Mouse (Mus musculus): Measurements from ENCODE around the gene Map3k7cl. TPM values are rescaled to one million over a fixed set of nuclear protein-coding genes. Genes with fewer than 3 reads are reported as not detected.

Map3k7cl gene
- polyA plus RNA-seq (2015; fragmentation: Nextera tagmentation; extraction: Ambion mirVana), result 0.10 and 0.14 TPM in 2 replicates

- H3K9ac ChIP-seq, result no peak within 1 kb of the TSS
- no peak within 1 kb of the TSS for H3K4me2 ChIP-seq
- no peaks in the 10 kb centered on the region for H3K4me1 ChIP-seq
- no peak within 1 kb of the TSS for H3K4me3 ChIP-seq
- H3K27ac ChIP-seq, result no peak within 1 kb of the TSS
- H3K27me3 ChIP-seq (replicated peaks), result no peaks in the 10 kb centered on the region
- no peak for ATAC-seq (replicated peaks)
- no peaks in the 10 kb centered on the region for H3K36me3 ChIP-seq (replicated peaks)
- no peaks in the 10 kb centered on the region for H3K9me3 ChIP-seq
- 83% methylated on average over 24 of the region's 24 CpGs for WGBS
These were observed at the start of gene Map3k7cl for GRCm38 (mm10) chr16:87552907-87553691. Gene Map3k7cl (plus strand): TSS chr16:87553330.

GRCm38 (mm10) chr16:87511706-87512105 lies 41.4 kb upstream of the Map3k7cl start:
- no peaks in the 10 kb centered on the region for H3K4me1 ChIP-seq
- ATAC-seq (replicated peaks), result no peak
- WGBS, result 58% methylated on average over 5 of the region's 5 CpGs

DNA sequence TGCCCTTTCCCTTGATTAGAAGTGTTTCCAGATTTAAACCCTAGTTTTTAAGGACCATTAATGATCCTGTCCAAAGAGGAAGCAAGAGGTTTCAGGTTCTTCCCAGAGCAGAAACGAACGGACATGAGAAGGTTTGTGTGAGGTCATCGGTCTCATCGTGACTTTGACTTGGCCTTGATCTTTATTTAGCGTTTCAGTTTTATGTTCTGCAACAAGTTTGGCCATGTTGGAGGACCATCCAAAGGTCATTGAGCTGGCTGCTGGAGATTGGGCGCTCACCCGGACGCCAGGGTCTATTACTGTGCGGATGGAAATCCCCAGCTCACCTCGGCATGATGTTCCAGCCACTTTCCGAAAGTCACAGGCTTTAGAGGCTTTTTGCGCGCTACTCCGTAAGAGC lies 40.8 kb upstream of the Map3k7cl start:
- no peaks in the 10 kb centered on the region for H3K36me3 ChIP-seq (replicated peaks)
- no peak overlapping the region for H3K4me3 ChIP-seq
- H3K4me1 ChIP-seq, result no peaks in the 10 kb centered on the region
- H3K27me3 ChIP-seq (replicated peaks), result no peaks in the 10 kb centered on the region
- H3K9ac ChIP-seq, result no peak overlapping the region
- H3K27ac ChIP-seq, result no peak overlapping the region
- ATAC-seq (replicated peaks), result no peak
- no peak overlapping the region for H3K4me2 ChIP-seq
- H3K9me3 ChIP-seq, result no peaks in the 10 kb centered on the region
- 95% methylated on average over 14 of the region's 14 CpGs for WGBS

More at GRCm38 (mm10) chr16:87511706-87512105, 41.4 kb upstream of the Map3k7cl start:
- Histone ChIP-seq H3K4me2 (no peak overlapping the region), H3K4me3 (no peak overlapping the region), H3K9ac (no peak overlapping the region), H3K9me3 (no peaks in the 10 kb centered on the region), H3K27ac (no peak overlapping the region), H3K36me3 (replicated peaks) (no peaks in the 10 kb centered on the region), H3K27me3 (replicated peaks) (no peaks in the 10 kb centered on the region)

GRCm38 (mm10) chr16:87524228-87524627 lies 28.9 kb upstream of the Map3k7cl start:
- Histone ChIP-seq H3K9me3 (no peaks in the 10 kb centered on the region), H3K4me3 (no peak overlapping the region), H3K36me3 (replicated peaks) (no peaks in the 10 kb centered on the region), H3K27me3 (replicated peaks) (no peaks in the 10 kb centered on the region), H3K4me1 (no peaks in the 10 kb centered on the region), H3K27ac (no peak overlapping the region), H3K4me2 (no peak overlapping the region), H3K9ac (no peak overlapping the region)
- 87% methylated on average over 5 of the region's 5 CpGs for WGBS
- ATAC-seq (replicated peaks), result no peak

DNA sequence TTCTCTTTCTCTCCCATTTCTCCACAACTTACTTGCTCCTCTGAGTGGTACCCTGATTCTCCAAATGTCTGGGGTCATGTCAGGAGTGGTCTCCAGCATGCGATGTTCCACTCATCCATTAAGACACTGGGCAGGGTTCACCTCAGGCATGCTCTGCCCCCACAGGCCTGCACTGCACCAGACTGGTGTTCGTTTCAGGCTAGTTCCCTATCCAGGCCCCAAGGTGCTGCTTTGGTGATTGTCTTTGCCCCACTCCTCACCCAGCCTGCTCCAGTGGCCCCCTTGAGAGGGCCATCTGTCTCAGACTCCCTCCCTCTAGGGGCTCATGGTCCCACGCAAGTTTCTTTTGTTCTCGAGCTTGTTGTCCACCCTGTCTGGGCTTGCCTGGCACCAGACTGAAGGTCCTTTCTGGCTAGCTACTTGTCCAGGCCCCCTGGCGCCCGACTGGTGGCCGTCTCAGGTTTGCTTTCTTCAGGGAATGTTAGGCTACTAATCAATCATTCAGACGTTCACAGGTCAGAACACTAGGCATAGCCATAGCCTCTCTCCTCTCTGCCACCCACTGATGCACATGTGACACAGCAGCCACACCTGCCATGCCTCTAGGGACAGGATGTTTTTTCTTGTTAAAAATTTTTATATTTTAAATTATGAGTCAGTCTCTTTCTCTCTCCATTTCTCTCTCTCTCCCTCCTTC lies 25.4 kb upstream of the Map3k7cl start:
- Histone ChIP-seq H3K27ac (no peak overlapping the region), H3K4me2 (no peak overlapping the region), H3K36me3 (replicated peaks) (no peaks in the 10 kb centered on the region), H3K4me3 (no peak overlapping the region), H3K9me3 (no peaks in the 10 kb centered on the region), H3K27me3 (replicated peaks) (no peaks in the 10 kb centered on the region), H3K9ac (no peak overlapping the region), H3K4me1 (no peaks in the 10 kb centered on the region)
- 72% methylated on average over 8 of the region's 8 CpGs for WGBS
- no peak for ATAC-seq (replicated peaks)

DNA sequence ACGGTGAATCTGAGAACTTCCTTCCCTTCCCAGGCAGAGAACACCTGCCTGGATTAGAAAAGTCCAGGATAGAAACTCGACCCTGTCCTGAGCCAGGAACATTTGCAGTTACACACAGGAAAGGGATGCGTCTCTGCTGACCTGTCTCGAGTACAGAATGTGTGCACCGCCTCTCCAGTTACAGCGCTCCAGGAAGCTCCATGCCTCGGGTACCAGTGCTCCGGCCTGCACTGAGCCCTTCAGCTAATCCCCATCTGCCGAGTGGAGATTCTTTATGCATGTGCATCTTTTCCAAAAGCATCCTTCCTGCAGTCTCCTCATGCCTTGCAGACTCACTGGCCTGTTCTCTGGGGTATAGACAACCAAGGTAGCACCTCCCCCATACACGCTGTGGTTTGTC lies 24.4 kb upstream of the Map3k7cl start:
- Histone ChIP-seq H3K4me1 (no peaks in the 10 kb centered on the region), H3K27ac (no peak overlapping the region), H3K9ac (no peak overlapping the region), H3K36me3 (replicated peaks) (no peaks in the 10 kb centered on the region), H3K4me3 (no peak overlapping the region), H3K27me3 (replicated peaks) (no peaks in the 10 kb centered on the region), H3K4me2 (no peak overlapping the region), H3K9me3 (no peaks in the 10 kb centered on the region)
- ATAC-seq (replicated peaks), result no peak
- WGBS, result 73% methylated on average over 10 of the region's 10 CpGs

DNA sequence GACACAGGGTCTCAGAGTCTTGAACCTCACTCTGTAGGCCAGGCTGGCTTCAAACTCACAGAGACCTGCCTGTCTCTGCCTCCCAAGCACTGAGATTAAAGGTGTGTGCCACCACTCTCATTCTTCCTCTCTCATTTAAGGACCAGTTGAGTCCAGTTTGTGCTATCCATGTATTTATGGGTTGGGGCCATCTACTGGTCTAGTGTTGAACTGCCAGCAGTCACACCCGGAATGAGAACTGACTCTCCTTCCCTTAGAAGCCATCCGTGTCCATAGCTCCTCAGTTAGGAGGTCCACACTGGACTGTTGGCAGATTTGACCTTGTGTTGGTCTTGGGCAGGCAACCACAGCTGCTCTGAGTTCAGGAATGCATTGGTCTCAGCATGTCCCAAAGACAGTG lies 4.8 kb upstream of the Map3k7cl start:
- no peaks in the 10 kb centered on the region for H3K9me3 ChIP-seq
- H3K9ac ChIP-seq, result no peak overlapping the region
- no peak overlapping the region for H3K4me2 ChIP-seq
- H3K4me1 ChIP-seq, result no peaks in the 10 kb centered on the region
- no peak overlapping the region for H3K27ac ChIP-seq
- no peaks in the 10 kb centered on the region for H3K36me3 ChIP-seq (replicated peaks)
- ATAC-seq (replicated peaks), result no peak
- whole genome bisulfite sequencing, result 42% methylated on average over 2 of the region's 2 CpGs
- no peaks in the 10 kb centered on the region for H3K27me3 ChIP-seq (replicated peaks)
- H3K4me3 ChIP-seq, result no peak overlapping the region

GRCm38 (mm10) chr16:87556320-87556719 lies 3.2 kb downstream of the Map3k7cl start:
- 81% methylated on average over 8 of the region's 8 CpGs for WGBS
- ATAC-seq (replicated peaks), result no peak
- H3K4me3 ChIP-seq, result no peak overlapping the region

DNA sequence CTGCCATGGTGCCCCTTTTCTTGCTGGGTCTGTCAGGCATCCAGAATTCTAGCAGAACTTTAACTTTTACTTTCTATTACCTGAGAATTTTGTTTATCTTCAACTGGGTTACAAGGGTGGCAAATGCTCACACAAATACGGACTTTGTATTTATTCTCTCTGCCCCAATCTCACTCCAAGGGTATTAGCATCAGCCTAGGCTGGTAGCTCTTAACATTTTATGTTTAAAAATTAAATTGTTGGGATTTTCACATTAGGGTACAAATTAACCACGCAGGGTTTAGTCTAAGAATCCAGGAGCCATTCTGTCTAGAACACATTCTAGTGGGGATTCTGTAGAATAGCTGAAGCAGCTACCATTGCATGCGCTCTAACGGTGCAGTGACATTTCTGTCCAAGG lies 8.4 kb downstream of the Map3k7cl start:
- H3K9me3 ChIP-seq, result no peaks in the 10 kb centered on the region
- H3K4me3 ChIP-seq, result no peak overlapping the region
- WGBS, result 85% methylated on average over 4 of the region's 4 CpGs

More at GRCm38 (mm10) chr16:87556320-87556719, 3.2 kb downstream of the Map3k7cl start:
- Histone ChIP-seq H3K36me3 (replicated peaks) (no peaks in the 10 kb centered on the region), H3K4me1 (no peaks in the 10 kb centered on the region), H3K9me3 (no peaks in the 10 kb centered on the region), H3K9ac (no peak overlapping the region), H3K27ac (no peak overlapping the region), H3K4me2 (no peak overlapping the region), H3K27me3 (replicated peaks) (no peaks in the 10 kb centered on the region)

DNA sequence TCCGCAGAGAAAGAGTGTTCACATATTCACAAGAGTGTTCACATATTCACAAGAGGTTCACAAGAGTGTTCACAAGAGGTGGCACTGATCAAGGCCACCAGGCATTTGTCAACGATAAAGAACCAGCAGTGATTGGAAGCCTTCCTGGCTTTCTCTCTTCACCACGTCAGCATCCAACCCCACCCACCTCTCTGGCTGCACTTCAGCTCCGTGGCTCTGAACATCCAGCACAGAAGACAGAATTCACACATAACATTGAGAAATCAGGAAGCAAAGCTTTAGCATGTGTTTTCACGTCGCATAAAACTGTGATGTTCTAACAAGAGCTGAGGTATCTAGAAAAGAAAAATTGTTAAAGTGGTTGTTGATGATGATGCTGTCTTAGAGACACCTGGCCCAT lies 10.4 kb downstream of the Map3k7cl start:
- no peak overlapping the region for H3K4me3 ChIP-seq
- WGBS, result 84% methylated on average over 6 of the region's 6 CpGs
- no peaks in the 10 kb centered on the region for H3K36me3 ChIP-seq (replicated peaks)
- no peaks in the 10 kb centered on the region for H3K9me3 ChIP-seq
- H3K9ac ChIP-seq, result no peak overlapping the region
- H3K4me1 ChIP-seq, result no peaks in the 10 kb centered on the region
- no peak for ATAC-seq (replicated peaks)
- no peaks in the 10 kb centered on the region for H3K27me3 ChIP-seq (replicated peaks)
- no peak overlapping the region for H3K27ac ChIP-seq
- H3K4me2 ChIP-seq, result no peak overlapping the region

More for the DNA sequence above, 8.4 kb downstream of the Map3k7cl start:
- no peak overlapping the region for H3K27ac ChIP-seq
- no peaks in the 10 kb centered on the region for H3K27me3 ChIP-seq (replicated peaks)
- H3K4me2 ChIP-seq, result no peak overlapping the region
- no peaks in the 10 kb centered on the region for H3K4me1 ChIP-seq
- H3K9ac ChIP-seq, result no peak overlapping the region
- H3K36me3 ChIP-seq (replicated peaks), result no peaks in the 10 kb centered on the region
- ATAC-seq (replicated peaks), result no peak

DNA sequence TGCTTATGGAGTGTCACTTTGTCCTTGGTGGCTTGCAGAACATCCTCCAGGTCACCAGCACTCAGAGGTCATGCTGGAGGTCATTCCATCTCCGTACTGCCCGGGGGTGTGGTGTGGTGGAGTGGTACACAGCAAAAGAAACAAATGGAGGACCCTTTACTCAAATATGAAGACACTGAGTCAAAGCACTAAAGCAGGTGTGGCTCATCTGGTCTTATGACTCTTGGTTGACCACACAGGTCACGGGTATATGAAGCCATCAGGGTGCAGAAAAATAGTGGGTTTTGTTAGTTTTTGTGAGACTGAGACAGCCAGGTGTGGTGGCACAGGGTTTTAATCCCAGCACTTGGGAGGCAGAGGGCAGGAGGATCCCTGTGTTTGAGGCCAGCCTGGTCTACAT lies 11.4 kb downstream of the Map3k7cl start:
- ATAC-seq (replicated peaks), result no peak
- H3K9me3 ChIP-seq, result no peaks in the 10 kb centered on the region
- no peaks in the 10 kb centered on the region for H3K36me3 ChIP-seq (replicated peaks)
- WGBS, result 82% methylated on average over 3 of the region's 3 CpGs
- H3K4me2 ChIP-seq, result no peak overlapping the region
- H3K4me3 ChIP-seq, result no peak overlapping the region
- no peak overlapping the region for H3K9ac ChIP-seq
- no peaks in the 10 kb centered on the region for H3K27me3 ChIP-seq (replicated peaks)
- no peak overlapping the region for H3K27ac ChIP-seq
- H3K4me1 ChIP-seq, result no peaks in the 10 kb centered on the region

- WGBS, result 77% methylated on average over 13 of the region's 13 CpGs
- no peak overlapping the region for H3K4me3 ChIP-seq
- no peaks in the 10 kb centered on the region for H3K9me3 ChIP-seq
- no peak overlapping the region for H3K27ac ChIP-seq
- no peak overlapping the region for H3K4me2 ChIP-seq
- no peaks in the 10 kb centered on the region for H3K4me1 ChIP-seq
- H3K27me3 ChIP-seq (replicated peaks), result no peaks in the 10 kb centered on the region
- no peaks in the 10 kb centered on the region for H3K36me3 ChIP-seq (replicated peaks)
- H3K9ac ChIP-seq, result no peak overlapping the region
- ATAC-seq (replicated peaks), result no peak
These were observed 14.4 kb downstream of the Map3k7cl start for GRCm38 (mm10) chr16:87567572-87567971.

DNA sequence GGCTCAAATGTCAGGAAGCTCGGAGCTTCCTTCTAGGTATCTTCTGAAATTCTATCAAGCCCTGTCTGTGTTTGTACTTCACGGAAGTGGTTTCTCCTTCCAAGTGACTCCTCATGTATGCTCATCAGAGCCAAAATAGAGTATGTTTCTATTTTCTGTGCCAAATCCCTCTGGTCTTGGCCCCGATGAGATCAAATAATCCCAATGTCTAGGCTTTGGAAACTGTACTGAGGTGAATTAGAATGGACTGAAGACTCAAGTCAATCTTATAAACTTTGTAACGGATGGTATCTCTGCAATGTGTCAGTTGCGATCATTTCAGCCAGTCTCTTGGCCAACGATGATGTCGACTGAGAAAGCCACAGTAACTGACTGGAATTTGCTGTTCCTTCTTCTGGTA lies 15.1 kb downstream of the Map3k7cl start:
- no peak overlapping the region for H3K4me2 ChIP-seq
- ATAC-seq (replicated peaks), result no peak
- WGBS, result 95% methylated on average over 7 of the region's 7 CpGs
- H3K27me3 ChIP-seq (replicated peaks), result no peaks in the 10 kb centered on the region
- H3K9ac ChIP-seq, result no peak overlapping the region
- H3K36me3 ChIP-seq (replicated peaks), result no peaks in the 10 kb centered on the region
- H3K4me3 ChIP-seq, result no peak overlapping the region
- no peaks in the 10 kb centered on the region for H3K4me1 ChIP-seq
- H3K27ac ChIP-seq, result no peak overlapping the region
- H3K9me3 ChIP-seq, result no peaks in the 10 kb centered on the region
